Mouse (Mus musculus) kidney, embryonic 15.5 days (tissue): Measurements from ENCODE around the gene Fbp1. TPM values are rescaled to one million over a fixed set of nuclear protein-coding genes. Genes with fewer than 3 reads are reported as not detected.

ENCODE experiments used
- polyA plus RNA-seq: library from polyadenylated mRNA; unstranded; fragments of >200 nt; fragmentation: Nextera tagmentation; extraction: Ambion mirVana; gene quantifications from 2 replicates; pipeline ENCODE4 v1.2.1, GENCODE M21; 2015

Gene Fbp1
- polyA plus RNA-seq, 1 experiment from 2014 or later = 42.4 TPM

Other genes with a start within 250 kb of the Fbp1 start
- 28.4 and 28.9 TPM in 2 replicates for gene Platr25, start 127.6 kb downstream of the Fbp1 start, polyA plus RNA-seq
- 10.3 and 12.5 TPM in 2 replicates for gene Gm5141, start 102.5 kb downstream of the Fbp1 start, polyA plus RNA-seq
- 14.2 and 14.3 TPM in 2 replicates for gene Fbp2, start 29.9 kb downstream of the Fbp1 start, polyA plus RNA-seq
- 128 TPM in 2 replicates for gene 2010111I01Rik, start 76.6 kb upstream of the Fbp1 start, polyA plus RNA-seq